Mouse (Mus musculus): ENCODE results near the gene Cyba. TPM values are rescaled to one million over a fixed set of nuclear protein-coding genes. Genes with fewer than 3 reads are reported as not detected.
A peak's percentile ranks its signal among the peaks of the same experiment; 100 is the strongest.

Gene Cyba
- polyA plus RNA-seq, 1 experiment, result 242 TPM

DNA sequence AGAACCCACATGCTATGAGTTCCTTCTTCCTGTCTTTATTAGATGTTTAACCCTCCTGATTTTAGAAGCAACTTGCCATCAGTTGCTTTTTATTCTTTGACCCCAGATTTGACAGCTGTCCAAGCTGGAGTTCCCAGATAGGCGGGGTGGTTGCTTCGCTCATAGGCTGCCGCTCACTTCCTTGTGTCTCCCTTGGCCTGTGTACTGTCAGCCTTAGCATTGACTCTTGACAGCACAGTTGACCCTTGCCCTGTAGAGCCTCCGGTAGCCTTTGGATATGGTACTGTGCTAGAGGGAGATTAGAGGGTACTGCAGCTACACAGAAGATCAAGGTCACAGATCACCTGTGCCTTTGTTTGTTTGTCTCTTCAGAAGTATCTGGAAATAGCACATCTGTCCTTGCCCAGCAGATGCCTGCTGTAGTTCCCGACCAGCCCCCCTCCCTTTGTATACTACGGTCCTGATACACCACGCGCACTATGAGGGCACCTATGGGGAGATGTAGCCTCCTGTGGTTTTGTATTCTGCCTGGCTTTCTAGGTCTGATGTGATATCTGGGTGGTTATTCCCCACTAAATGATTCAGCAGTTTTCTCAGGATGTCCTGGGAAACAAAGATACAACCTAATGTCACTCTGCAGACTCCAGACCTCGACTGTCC lies 27.5 kb downstream of the Cyba start:
- Histone ChIP-seq H3K27me3 (ENCODE audit: control insufficient read depth, insufficient read depth, low read length) (no peaks in the 10 kb centered on the region), H3K4me3 (ENCODE audit: low read depth, low read length) (no peak overlapping the region), H3K4me1 (ENCODE audit: control insufficient read depth, insufficient read depth, insufficient read length, low read length) (peaks cover 6% of the 10 kb centered on the region; the same call in 1 of the 2 replicates), H3K27ac (ENCODE audit: insufficient read depth, low read depth, low read length) (peak overlapping the region; percentile 70), H3K36me3 (ENCODE audit: control insufficient read depth, insufficient read depth, low read length) (peaks cover 80% of the 10 kb centered on the region)
- whole genome bisulfite sequencing, result 52% methylated on average over 9 of the region's 9 CpGs
- TF ChIP-seq POLR2A (IDR thresholded peaks at IDR 0.05; ENCODE audit: low read depth, low read length) (no peak), CTCF (IDR thresholded peaks at IDR 0.05; ENCODE audit: extremely low read depth, insufficient read length, insufficient replicate concordance, low read depth, low read length) (no peak)

DNA sequence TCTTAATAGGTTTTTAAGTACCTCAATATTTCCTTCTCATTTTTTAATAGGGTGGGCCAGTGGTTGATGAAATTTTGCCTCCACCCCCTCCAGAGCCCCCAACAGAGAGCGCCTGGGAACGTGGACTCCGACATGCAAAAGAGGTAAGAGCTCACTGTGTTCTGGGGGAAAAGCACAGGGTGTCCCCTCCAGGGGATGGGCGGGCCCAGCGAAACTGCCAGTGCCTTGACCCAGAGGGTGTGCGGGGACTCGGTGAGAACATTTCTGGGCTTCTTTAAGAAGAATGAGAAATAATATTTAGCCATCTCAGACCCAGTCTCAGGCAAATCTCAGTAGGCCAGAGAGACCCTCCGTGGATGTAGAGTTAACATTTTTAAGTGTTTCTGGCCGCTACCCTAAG lies 34.5 kb downstream of the Cyba start:
- no peak overlapping the region for H3K4me3 ChIP-seq (ENCODE audit: low read depth, low read length)
- 96% methylated on average over 9 of the region's 9 CpGs for WGBS
- peaks cover 63% of the 10 kb centered on the region for H3K36me3 ChIP-seq (ENCODE audit: control insufficient read depth, insufficient read depth, low read length)
- H3K4me1 ChIP-seq (ENCODE audit: control insufficient read depth, insufficient read depth, insufficient read length, low read length), result no peaks in the 10 kb centered on the region
- no peak for TF ChIP-seq POLR2A (IDR thresholded peaks at IDR 0.05; ENCODE audit: low read depth, low read length)
- no peak for TF ChIP-seq CTCF (IDR thresholded peaks at IDR 0.05; ENCODE audit: extremely low read depth, insufficient read length, insufficient replicate concordance, low read depth, low read length)
- H3K27ac ChIP-seq (ENCODE audit: insufficient read depth, low read depth, low read length), result no peak overlapping the region
- no peaks in the 10 kb centered on the region for H3K27me3 ChIP-seq (ENCODE audit: control insufficient read depth, insufficient read depth, low read length)

DNA sequence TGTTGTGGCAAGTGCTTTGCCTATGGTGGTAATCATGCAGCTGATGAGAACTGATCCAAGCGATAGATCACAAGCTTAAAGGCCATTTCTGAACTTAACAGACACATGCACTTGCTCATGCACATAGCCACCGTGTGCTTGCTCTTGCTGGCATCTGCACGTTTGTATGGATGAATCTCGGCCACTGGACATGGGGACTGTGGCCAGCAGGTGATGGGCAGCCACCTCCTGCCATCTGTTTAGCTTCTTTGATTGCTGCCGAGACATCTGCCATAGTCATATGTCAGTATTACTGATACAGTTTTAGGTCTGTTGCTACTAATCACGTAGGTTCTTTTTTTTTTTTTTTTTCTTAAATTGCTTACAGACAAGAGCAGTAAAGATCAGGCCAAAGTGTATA lies 37.4 kb downstream of the Cyba start:
- Histone ChIP-seq H3K36me3 (ENCODE audit: control insufficient read depth, insufficient read depth, low read length) (peaks cover 45% of the 10 kb centered on the region), H3K4me3 (ENCODE audit: low read depth, low read length) (no peak overlapping the region), H3K27ac (ENCODE audit: insufficient read depth, low read depth, low read length) (no peak overlapping the region), H3K4me1 (ENCODE audit: control insufficient read depth, insufficient read depth, insufficient read length, low read length) (no peaks in the 10 kb centered on the region), H3K27me3 (ENCODE audit: control insufficient read depth, insufficient read depth, low read length) (no peaks in the 10 kb centered on the region)
- TF ChIP-seq POLR2A (IDR thresholded peaks at IDR 0.05; ENCODE audit: low read depth, low read length) (no peak), CTCF (IDR thresholded peaks at IDR 0.05; ENCODE audit: extremely low read depth, insufficient read length, insufficient replicate concordance, low read depth, low read length) (no peak)
- 84% methylated on average over 6 of the region's 6 CpGs for WGBS

DNA sequence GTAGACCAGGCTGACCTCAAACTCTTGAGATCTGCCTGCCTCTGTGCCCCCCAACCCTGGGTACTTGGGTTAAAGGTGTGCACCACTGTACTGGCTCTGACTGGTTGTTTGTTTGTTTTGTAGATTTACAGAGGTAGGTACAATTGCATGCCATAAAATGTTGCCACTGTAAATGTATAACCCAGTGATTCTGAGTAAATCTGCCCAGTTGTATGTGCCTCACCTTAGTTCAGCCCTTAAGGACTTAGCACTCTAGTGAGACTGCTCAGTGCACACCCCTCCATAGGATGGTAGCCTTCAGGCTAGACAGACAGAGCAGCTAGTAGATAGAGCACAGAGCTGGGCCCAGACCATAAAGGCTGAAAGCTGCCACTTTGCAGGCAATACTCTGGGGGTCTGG lies 39.0 kb downstream of the Cyba start:
- Histone ChIP-seq H3K36me3 (ENCODE audit: control insufficient read depth, insufficient read depth, low read length) (peaks cover 43% of the 10 kb centered on the region), H3K27me3 (ENCODE audit: control insufficient read depth, insufficient read depth, low read length) (no peaks in the 10 kb centered on the region), H3K4me3 (ENCODE audit: low read depth, low read length) (no peak overlapping the region), H3K4me1 (ENCODE audit: control insufficient read depth, insufficient read depth, insufficient read length, low read length) (no peaks in the 10 kb centered on the region), H3K27ac (ENCODE audit: insufficient read depth, low read depth, low read length) (no peak overlapping the region)
- TF ChIP-seq CTCF (IDR thresholded peaks at IDR 0.05; ENCODE audit: extremely low read depth, insufficient read length, insufficient replicate concordance, low read depth, low read length) (no peak), POLR2A (IDR thresholded peaks at IDR 0.05; ENCODE audit: low read depth, low read length) (no peak)

DNA sequence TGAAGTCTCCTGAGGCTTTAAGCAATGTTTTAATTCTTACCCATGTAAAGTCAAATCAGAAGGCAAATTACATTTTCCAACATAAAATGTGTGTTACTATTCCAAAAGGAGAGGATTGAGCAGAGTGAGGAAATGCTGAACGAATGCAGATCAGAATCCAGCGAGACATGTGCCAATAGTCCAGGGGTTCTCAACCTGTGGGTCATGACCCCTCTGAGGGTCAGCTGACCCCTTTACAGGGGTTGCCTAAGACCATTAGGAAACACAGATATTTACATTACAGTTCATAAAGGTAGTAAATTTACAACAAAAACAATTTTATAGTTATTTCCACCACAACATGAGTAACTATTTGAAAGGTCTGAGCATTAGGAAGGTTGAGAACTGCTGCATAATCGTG lies 42.0 kb downstream of the Cyba start:
- no peak for TF ChIP-seq CTCF (IDR thresholded peaks at IDR 0.05; ENCODE audit: extremely low read depth, insufficient read length, insufficient replicate concordance, low read depth, low read length)
- TF ChIP-seq POLR2A (IDR thresholded peaks at IDR 0.05; ENCODE audit: low read depth, low read length), result no peak
- no peaks in the 10 kb centered on the region for H3K27me3 ChIP-seq (ENCODE audit: control insufficient read depth, insufficient read depth, low read length)
- no peak overlapping the region for H3K4me3 ChIP-seq (ENCODE audit: low read depth, low read length)
- WGBS, result 78% methylated on average over 3 of the region's 3 CpGs
- H3K27ac ChIP-seq (ENCODE audit: insufficient read depth, low read depth, low read length), result no peak overlapping the region
- H3K4me1 ChIP-seq (ENCODE audit: control insufficient read depth, insufficient read depth, insufficient read length, low read length), result no peaks in the 10 kb centered on the region
- H3K36me3 ChIP-seq (ENCODE audit: control insufficient read depth, insufficient read depth, low read length), result peaks cover 56% of the 10 kb centered on the region

DNA sequence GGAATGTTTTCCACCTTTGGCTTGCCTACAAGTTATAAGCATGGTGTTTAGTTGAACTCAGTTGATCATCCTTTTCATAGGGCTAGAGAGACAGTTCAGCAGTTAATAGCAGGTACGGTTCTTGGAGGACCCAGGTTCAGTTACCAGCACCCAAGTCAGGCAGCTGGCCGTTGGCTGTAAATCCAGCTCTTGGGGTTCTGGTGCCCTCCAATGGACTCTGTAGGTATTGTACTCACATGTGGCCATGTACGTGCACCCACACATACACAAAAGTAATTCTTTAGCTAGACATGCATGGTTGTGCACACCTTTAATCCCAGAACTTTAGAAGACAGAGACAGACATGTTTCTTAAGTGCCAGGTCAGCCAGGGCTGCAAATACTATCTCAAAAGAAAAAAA lies 43.4 kb downstream of the Cyba start:
- no peak overlapping the region for H3K4me3 ChIP-seq (ENCODE audit: low read depth, low read length)
- 85% methylated on average over 3 of the region's 3 CpGs for WGBS
- no peaks in the 10 kb centered on the region for H3K27me3 ChIP-seq (ENCODE audit: control insufficient read depth, insufficient read depth, low read length)
- peaks cover 61% of the 10 kb centered on the region for H3K36me3 ChIP-seq (ENCODE audit: control insufficient read depth, insufficient read depth, low read length)
- no peaks in the 10 kb centered on the region for H3K4me1 ChIP-seq (ENCODE audit: control insufficient read depth, insufficient read depth, insufficient read length, low read length)
- no peak overlapping the region for H3K27ac ChIP-seq (ENCODE audit: insufficient read depth, low read depth, low read length)
- no peak for TF ChIP-seq POLR2A (IDR thresholded peaks at IDR 0.05; ENCODE audit: low read depth, low read length)
- TF ChIP-seq CTCF (IDR thresholded peaks at IDR 0.05; ENCODE audit: extremely low read depth, insufficient read length, insufficient replicate concordance, low read depth, low read length), result no peak

DNA sequence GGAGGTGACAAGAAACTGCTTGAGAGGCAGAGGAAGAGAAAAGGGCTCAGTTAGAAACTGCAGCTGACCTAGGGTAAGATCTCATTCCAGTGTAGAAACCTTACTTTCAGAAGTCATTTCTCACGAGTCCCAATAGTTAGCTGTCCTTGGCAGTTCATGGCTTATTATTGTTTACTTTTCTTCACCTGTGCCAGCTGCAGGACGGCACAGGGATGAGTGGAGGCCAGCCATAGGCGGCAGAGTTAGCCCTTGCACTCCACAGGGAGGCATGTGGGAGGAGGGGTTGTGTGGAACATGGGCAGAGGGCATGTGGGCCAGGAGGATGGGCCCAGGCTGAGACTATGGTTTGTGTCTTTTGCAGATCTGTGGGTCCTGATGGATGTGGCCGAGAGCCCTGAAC lies 49.7 kb downstream of the Cyba start:
- no peak overlapping the region for H3K4me3 ChIP-seq (ENCODE audit: low read depth, low read length)
- no peaks in the 10 kb centered on the region for H3K27me3 ChIP-seq (ENCODE audit: control insufficient read depth, insufficient read depth, low read length)
- TF ChIP-seq POLR2A (IDR thresholded peaks at IDR 0.05; ENCODE audit: low read depth, low read length) (no peak), CTCF (IDR thresholded peaks at IDR 0.05; ENCODE audit: extremely low read depth, insufficient read length, insufficient replicate concordance, low read depth, low read length) (no peak)
- H3K4me1 ChIP-seq (ENCODE audit: control insufficient read depth, insufficient read depth, insufficient read length, low read length), result peaks cover 2% of the 10 kb centered on the region
- peaks cover 49% of the 10 kb centered on the region for H3K36me3 ChIP-seq (ENCODE audit: control insufficient read depth, insufficient read depth, low read length)
- no peak overlapping the region for H3K27ac ChIP-seq (ENCODE audit: insufficient read depth, low read depth, low read length)
- WGBS, result 38% methylated on average over 4 of the region's 4 CpGs

Measured in small intestine, adult 2 months (tissue).